Mouse (Mus musculus): Measurements from ENCODE around the gene Gm17469.
"Not testable (repeated sequence)": the region's sequence is repeated elsewhere in the genome, so short reads cannot be mapped to it uniquely, and the experiment has no call there.

The Gm17469 gene

GRCm38 (mm10) chrX:124629593-124629992 is at the start of gene Gm17469:
Gene Gm17469, plus strand, starts transcription at chrX:124629893.
- not testable (repeated sequence) for DNase-seq (ENCODE audit: low spot score in 2 of 2)

Data from urinary bladder, adult 18-20 months (tissue).